Mouse (Mus musculus) cortical plate, adult 2 months (tissue): Measurements from ENCODE around the gene Arid1b. TPM values are rescaled to one million over a fixed set of nuclear protein-coding genes. Genes with fewer than 3 reads are reported as not detected.

Experiments
- H3K27ac ChIP-seq: fragments of 200-500 bp; 2 replicates; pipeline ENCODE4 v1.5.1; 2012; ENCODE audit warnings: low read length, control low read depth, inconsistent platforms; ENCODE audit not compliant: insufficient read depth
- H3K4me1 ChIP-seq: fragments of 200-500 bp; 2 replicates; pipeline ENCODE4 v1.6.1; 2011; ENCODE audit warnings: low read length; ENCODE audit not compliant: control insufficient read depth, insufficient read depth
- H3K4me3 ChIP-seq: fragments of 200-500 bp; 2 replicates; pipeline ENCODE4 v1.5.1; 2011; ENCODE audit warnings: mild to moderate bottlenecking, low read length, control low read depth; ENCODE audit not compliant: insufficient read depth
- CTCF ChIP-seq: fragments of 200-500 bp; IDR thresholded peaks from 2 replicates; pipeline ENCODE4 v1.5.1; 2011; ENCODE audit warnings: mild to moderate bottlenecking, control low read depth, low read length; ENCODE audit not compliant: insufficient read depth; ENCODE audit errors: extremely low read depth
- POLR2A ChIP-seq: fragments of 200-500 bp; IDR thresholded peaks from 2 replicates; pipeline ENCODE4 v1.6.1; 2011; ENCODE audit warnings: mild to moderate bottlenecking, low read length, control low read depth; ENCODE audit not compliant: insufficient read depth; ENCODE audit errors: extremely low read depth
- polyA plus RNA-seq: library from polyadenylated mRNA; depleted of rRNA; stranded (reverse); fragments of >200 nt; gene quantifications from 2 replicates; pipeline ENCODE4 v1.2.3, GENCODE M21; 2012

Gene Arid1b
- polyA plus RNA-seq, 1 experiment, result 22.8 TPM

GRCm38 (mm10) chr17:5061593-5061992 is 67.5 kb downstream of the Arid1b start:
- peaks cover 15% of the 10 kb centered on the region for H3K4me1 ChIP-seq
- TF ChIP-seq POLR2A, result no peak
- TF ChIP-seq CTCF, result no peak
- no peak overlapping the region for H3K27ac ChIP-seq
- no peak overlapping the region for H3K4me3 ChIP-seq

GRCm38 (mm10) chr17:5063471-5064176 is 69.5 kb downstream of the Arid1b start:
- no peak overlapping the region for H3K27ac ChIP-seq
- peaks cover 22% of the 10 kb centered on the region for H3K4me1 ChIP-seq
- TF ChIP-seq CTCF (no peak), POLR2A (no peak)
- H3K4me3 ChIP-seq, result no peak overlapping the region

- TF ChIP-seq CTCF (no peak), POLR2A (no peak)
Measured at GRCm38 (mm10) chr17:5064777-5065176, 70.6 kb downstream of the Arid1b start.

GRCm38 (mm10) chr17:5065270-5065669 is 71.1 kb downstream of the Arid1b start:
- no peak for TF ChIP-seq POLR2A
- TF ChIP-seq CTCF, result no peak
- Histone ChIP-seq H3K4me1 (peaks cover 18% of the 10 kb centered on the region), H3K4me3 (no peak overlapping the region), H3K27ac (no peak overlapping the region)

More at GRCm38 (mm10) chr17:5064777-5065176, 70.6 kb downstream of the Arid1b start:
- Histone ChIP-seq H3K4me3 (no peak overlapping the region), H3K27ac (no peak overlapping the region), H3K4me1 (peaks cover 22% of the 10 kb centered on the region)

GRCm38 (mm10) chr17:5066835-5067234 is 72.7 kb downstream of the Arid1b start:
- H3K27ac ChIP-seq, result no peak overlapping the region
- peaks cover 16% of the 10 kb centered on the region for H3K4me1 ChIP-seq
- H3K4me3 ChIP-seq, result no peak overlapping the region
- no peak for TF ChIP-seq CTCF
- no peak for TF ChIP-seq POLR2A

- Histone ChIP-seq H3K27ac (no peak overlapping the region), H3K4me1 (peaks cover 16% of the 10 kb centered on the region), H3K4me3 (no peak overlapping the region)
- TF ChIP-seq CTCF, result no peak
- no peak for TF ChIP-seq POLR2A
Measured at GRCm38 (mm10) chr17:5067264-5067663, 73.1 kb downstream of the Arid1b start.

- Histone ChIP-seq H3K4me1 (peaks cover 16% of the 10 kb centered on the region), H3K4me3 (no peak overlapping the region), H3K27ac (no peak overlapping the region)
- no peak for TF ChIP-seq POLR2A
- no peak for TF ChIP-seq CTCF
Measured at GRCm38 (mm10) chr17:5070399-5070798, 76.3 kb downstream of the Arid1b start.

- TF ChIP-seq CTCF, result no peak
- no peak for TF ChIP-seq POLR2A
- H3K4me1 ChIP-seq, result peaks cover 16% of the 10 kb centered on the region
- no peak overlapping the region for H3K4me3 ChIP-seq
- H3K27ac ChIP-seq, result no peak overlapping the region
Measured at GRCm38 (mm10) chr17:5072539-5072938, 78.4 kb downstream of the Arid1b start.

- Histone ChIP-seq H3K27ac (no peak overlapping the region), H3K4me1 (peaks cover 11% of the 10 kb centered on the region), H3K4me3 (no peak overlapping the region)
- TF ChIP-seq POLR2A, result no peak
- TF ChIP-seq CTCF, result no peak
Measured at GRCm38 (mm10) chr17:5074752-5075506, 80.8 kb downstream of the Arid1b start.
